Mouse (Mus musculus) lung, postnatal 0 days (tissue): ENCODE results near the gene Slc25a25. TPM values are rescaled to one million over a fixed set of nuclear protein-coding genes. Genes with fewer than 3 reads are reported as not detected.
"Not testable (repeated sequence)": the region's sequence is repeated elsewhere in the genome, so short reads cannot be mapped to it uniquely, and the experiment has no call there.

Experiments used
- ATAC-seq: fragments of 200-750 bp; cut with Nextera tagmentation; 2 replicates; pipeline ENCODE4 v1.8.0; 2017; ENCODE audit warnings: moderate library complexity
- DNase-seq: peaks from one replicate; pipeline ENCODE4 v3.0.0-alpha.2; 2016; ENCODE audit warnings: low spot score
- H3K27ac ChIP-seq: fragments of 300-500 bp; sonication (generic); 2 replicates; pipeline ENCODE4 v1.5.1; 2014; ENCODE audit warnings: antibody characterized with exemption, mild to moderate bottlenecking, low read length, mixed read lengths
- H3K27me3 ChIP-seq: fragments of 300-500 bp; sonication (generic); replicated peaks from 2 replicates; pipeline ENCODE4 v1.6.1; 2014; ENCODE audit warnings: low read length, mixed read lengths; ENCODE audit not compliant: insufficient read depth
- H3K36me3 ChIP-seq: fragments of 300-500 bp; sonication (generic); 2 replicates; pipeline ENCODE4 v1.6.1; 2014; ENCODE audit warnings: low read length, mixed read lengths; ENCODE audit not compliant: insufficient read depth
- H3K4me1 ChIP-seq: fragments of 300-500 bp; sonication (generic); 2 replicates; pipeline ENCODE4 v1.6.1; 2014; ENCODE audit warnings: antibody characterized with exemption, low read depth, low read length, mixed read lengths; ENCODE audit not compliant: insufficient read depth
- H3K4me2 ChIP-seq: fragments of 300-500 bp; sonication (generic); replicated peaks from 2 replicates; pipeline ENCODE4 v1.6.1; 2014; ENCODE audit warnings: low read depth, mild to moderate bottlenecking, low read length, moderate library complexity, mixed read lengths
- H3K4me3 ChIP-seq: fragments of 300-500 bp; sonication (generic); 2 replicates; pipeline ENCODE4 v1.5.1; 2014; ENCODE audit warnings: low read depth, low read length
- H3K9ac ChIP-seq: fragments of 300-500 bp; sonication (generic); replicated peaks from 2 replicates; pipeline ENCODE4 v1.6.1; 2014; ENCODE audit warnings: low read depth, mild to moderate bottlenecking
- H3K9me3 ChIP-seq: fragments of 300-500 bp; sonication (generic); 2 replicates; pipeline ENCODE4 v1.6.1; 2016; ENCODE audit warnings: low read length, mixed read lengths
- CTCF ChIP-seq: IDR thresholded peaks from 2 replicates; pipeline ENCODE4 v1.5.1; 2016; ENCODE audit warnings: antibody characterized with exemption, mild to moderate bottlenecking
- EP300 ChIP-seq: IDR thresholded peaks from 2 replicates; pipeline ENCODE4 v1.6.1; 2016; ENCODE audit warnings: antibody characterized with exemption, mild to moderate bottlenecking, control low read depth
- WGBS: fragments of 180-500 bp; shearing (Covaris S2); extraction: QIAGEN DNeasy Blood & Tissue Kit; methylation state at CpG from one replicate; pipeline ENCODE4 v1.1.7; 2014; 5-methylcytosine and 5-hydroxymethylcytosine counted together
- polyA plus RNA-seq: library from polyadenylated mRNA; unstranded; fragments of >200 nt; fragmentation: Nextera tagmentation; extraction: Ambion mirVana; gene quantifications from 2 replicates; pipeline ENCODE4 v1.2.1, GENCODE M21; 2015

The Slc25a25 gene
- polyA plus RNA-seq, 1 experiment from 2014 or later: 16.7 TPM

- WGBS: 57% methylated on average over 12 of the region's 12 CpGs
- TF ChIP-seq CTCF (no peak), EP300 (no peak)
- Histone ChIP-seq H3K27ac (no peak overlapping the region), H3K9me3 (no peaks in the 10 kb centered on the region), H3K4me1 (peaks cover 3% of the 10 kb centered on the region; the same call in 1 of the 2 replicates), H3K9ac (no peak overlapping the region), H3K4me2 (no peak overlapping the region), H3K27me3 (no peaks in the 10 kb centered on the region), H3K4me3 (no peak overlapping the region), H3K36me3 (no peaks in the 10 kb centered on the region)
- DNase-seq: no peak
- no peak for ATAC-seq
These were observed 42.1 kb upstream of the Slc25a25 start for GRCm38 (mm10) chr2:32493301-32493701.

DNA sequence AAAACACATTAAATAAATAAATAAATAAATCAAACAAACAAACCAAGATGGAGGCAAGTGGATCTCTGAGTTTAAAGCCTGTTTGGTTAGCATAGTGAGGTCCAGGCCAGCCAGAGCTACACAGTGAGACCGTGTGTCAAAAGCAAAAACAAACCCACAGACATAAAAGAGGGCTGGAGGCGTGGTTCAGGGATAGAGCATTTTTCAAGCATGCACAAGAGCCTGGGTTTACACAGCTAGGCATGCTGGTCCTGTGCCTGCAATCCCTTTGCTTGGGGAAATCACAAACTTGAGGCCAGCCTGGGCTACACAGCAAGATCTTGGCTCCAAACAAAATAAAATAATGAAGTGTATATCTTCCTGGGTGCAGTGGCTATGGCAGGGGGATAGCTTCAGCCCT, 41.4 kb upstream of the Slc25a25 start:
- H3K4me2 ChIP-seq: no peak overlapping the region
- no peaks in the 10 kb centered on the region for H3K27me3 ChIP-seq
- H3K27ac ChIP-seq: no peak overlapping the region
- WGBS: 48% methylated on average over 2 of the region's 2 CpGs
- ATAC-seq (no peak), DNase-seq (no peak)
- peaks cover 3% of the 10 kb centered on the region; the same call in 1 of the 2 replicates for H3K4me1 ChIP-seq
- H3K9ac ChIP-seq: no peak overlapping the region
- no peak overlapping the region for H3K4me3 ChIP-seq
- H3K9me3 ChIP-seq: no peaks in the 10 kb centered on the region
- no peak for TF ChIP-seq CTCF
- TF ChIP-seq EP300: no peak
- H3K36me3 ChIP-seq: no peaks in the 10 kb centered on the region

- not testable (repeated sequence) for ATAC-seq, H3K27ac ChIP-seq, H3K9ac ChIP-seq, H3K4me3 ChIP-seq, H3K9me3 ChIP-seq, H3K27me3 ChIP-seq, DNase-seq, H3K36me3 ChIP-seq, H3K4me2 ChIP-seq, H3K4me1 ChIP-seq
These were observed 39.5 kb upstream of the Slc25a25 start for GRCm38 (mm10) chr2:32490730-32491129.

DNA sequence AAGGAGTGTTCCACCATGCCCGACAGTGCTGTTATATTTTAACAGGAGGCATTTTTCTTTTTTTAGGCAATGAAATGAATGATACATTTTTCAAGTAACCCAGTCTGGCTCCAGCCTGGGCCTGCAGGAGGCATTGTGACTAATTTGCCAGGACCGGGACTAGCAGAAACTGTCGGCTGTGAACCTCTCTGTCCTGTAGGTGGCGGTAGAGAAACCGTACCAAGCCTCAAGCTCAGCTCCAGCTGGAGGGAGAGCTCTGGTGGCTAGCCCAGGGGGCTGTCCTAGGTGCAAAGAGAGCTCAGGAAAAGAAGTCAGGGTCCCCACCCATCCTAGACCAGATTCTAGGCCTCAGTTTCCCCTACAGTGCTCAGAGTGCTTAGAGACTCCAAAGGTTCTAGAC, 37.4 kb upstream of the Slc25a25 start:
- Histone ChIP-seq H3K4me2 (no peak overlapping the region), H3K4me3 (no peak overlapping the region), H3K9me3 (no peaks in the 10 kb centered on the region), H3K36me3 (no peaks in the 10 kb centered on the region), H3K27me3 (no peaks in the 10 kb centered on the region), H3K9ac (no peak overlapping the region), H3K27ac (no peak overlapping the region), H3K4me1 (no peaks in the 10 kb centered on the region)
- ATAC-seq: peak; percentile 69
- WGBS: under 1% methylated on average over 5 of the region's 5 CpGs
- TF ChIP-seq EP300: no peak
- peak; percentile 95 for TF ChIP-seq CTCF
- peak; percentile 93 for DNase-seq

DNA sequence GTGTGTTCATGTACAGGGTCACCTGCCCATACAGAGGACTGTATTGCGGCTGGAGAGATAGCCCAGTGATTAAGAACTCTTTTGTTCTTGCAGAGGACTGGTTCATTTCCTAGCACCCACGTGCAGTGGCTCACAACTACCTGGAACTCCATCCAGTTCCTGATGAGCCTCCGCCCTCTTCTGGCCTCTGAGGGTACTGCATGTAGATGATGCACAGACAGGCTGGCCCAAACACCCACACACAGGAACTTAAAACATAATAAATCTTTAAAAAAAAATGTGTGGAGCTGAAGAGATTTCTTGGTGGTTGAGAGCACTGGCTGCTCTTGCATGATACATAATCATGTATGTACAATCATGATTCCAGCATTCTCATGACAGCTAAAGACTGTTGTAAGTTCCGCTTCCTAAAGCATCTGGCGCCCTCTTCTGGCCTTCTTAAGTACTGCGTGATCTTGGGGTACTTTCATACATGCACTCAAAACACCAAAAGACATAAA, 35.9 kb upstream of the Slc25a25 start:
- H3K27ac ChIP-seq: no peak overlapping the region
- H3K27me3 ChIP-seq: no peaks in the 10 kb centered on the region
- no peak overlapping the region for H3K4me2 ChIP-seq
- TF ChIP-seq CTCF (peak; percentile 88), EP300 (peak; percentile 53; the same call in 1 of the 2 replicates)
- 4% methylated on average over 6 of the region's 6 CpGs for WGBS
- H3K9ac ChIP-seq: no peak overlapping the region
- no peaks in the 10 kb centered on the region for H3K36me3 ChIP-seq
- no peaks in the 10 kb centered on the region for H3K4me1 ChIP-seq
- H3K9me3 ChIP-seq: no peaks in the 10 kb centered on the region
- ATAC-seq: peak; percentile 68
- H3K4me3 ChIP-seq: no peak overlapping the region
- DNase-seq: peak; percentile 89

DNA sequence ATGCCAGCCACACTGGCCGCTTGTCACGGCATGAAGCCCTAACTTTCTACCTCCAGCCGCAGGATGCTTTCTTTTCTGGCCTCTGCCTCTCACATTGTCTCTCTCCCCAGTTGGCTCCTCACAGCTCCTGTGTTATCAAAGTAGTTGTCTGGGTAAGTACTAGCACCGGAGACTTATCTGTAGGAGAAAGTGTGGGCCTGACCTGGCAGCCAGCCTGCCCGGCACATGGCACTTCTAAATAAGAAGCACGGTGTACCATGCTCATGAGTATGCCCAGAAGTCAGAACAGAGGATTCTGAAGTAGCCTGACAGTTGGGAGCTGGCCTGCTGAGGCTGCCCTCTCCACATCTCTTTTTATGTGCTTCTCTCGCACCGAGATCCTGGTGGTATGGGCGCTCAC, 34.9 kb upstream of the Slc25a25 start:
- Histone ChIP-seq H3K4me2 (no peak overlapping the region), H3K36me3 (no peaks in the 10 kb centered on the region), H3K9ac (no peak overlapping the region), H3K4me3 (no peak overlapping the region), H3K9me3 (no peaks in the 10 kb centered on the region), H3K27ac (no peak overlapping the region), H3K27me3 (no peaks in the 10 kb centered on the region), H3K4me1 (no peaks in the 10 kb centered on the region)
- WGBS: 78% methylated on average over 9 of the region's 9 CpGs
- TF ChIP-seq EP300: no peak
- TF ChIP-seq CTCF: no peak
- DNase-seq (no peak), ATAC-seq (no peak)

DNA sequence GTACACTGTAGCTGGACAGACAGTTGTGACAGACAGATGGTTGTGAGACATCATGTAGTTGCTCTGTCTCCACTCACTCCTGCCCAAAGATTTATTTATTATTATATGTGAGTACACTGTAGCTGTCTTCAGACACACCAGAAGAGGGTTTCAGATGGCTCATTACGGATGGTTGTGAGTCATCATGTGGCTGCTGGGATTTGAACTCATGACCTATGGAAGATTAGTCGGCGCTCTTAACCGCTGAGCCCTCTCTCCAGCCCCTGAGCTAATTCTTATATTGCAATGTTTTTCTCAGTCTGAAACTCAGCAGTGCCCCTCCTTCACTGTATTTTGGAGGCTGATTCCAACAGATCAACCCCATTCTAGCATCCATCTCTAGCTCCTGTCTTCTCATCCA, 34.5 kb upstream of the Slc25a25 start:
- TF ChIP-seq EP300: no peak
- TF ChIP-seq CTCF: no peak
- Histone ChIP-seq H3K9me3 (no peaks in the 10 kb centered on the region), H3K36me3 (no peaks in the 10 kb centered on the region), H3K4me1 (no peaks in the 10 kb centered on the region), H3K27me3 (no peaks in the 10 kb centered on the region), H3K9ac (no peak overlapping the region), H3K4me3 (no peak overlapping the region), H3K27ac (no peak overlapping the region), H3K4me2 (no peak overlapping the region)
- ATAC-seq (no peak), DNase-seq (no peak)
- WGBS: 82% methylated on average over 4 of the region's 4 CpGs
